Mouse (Mus musculus) CD4-positive, CD25-positive, alpha-beta regulatory T cell, adult 2 months (primary cell): ENCODE measurements around the gene Olfr493.

Experiments
- DNase-seq: peaks from one replicate; pipeline ENCODE4 v3.0.0-alpha.2; 2012; ENCODE audit warnings: low read depth, low spot score

The Olfr493 gene

DNA sequence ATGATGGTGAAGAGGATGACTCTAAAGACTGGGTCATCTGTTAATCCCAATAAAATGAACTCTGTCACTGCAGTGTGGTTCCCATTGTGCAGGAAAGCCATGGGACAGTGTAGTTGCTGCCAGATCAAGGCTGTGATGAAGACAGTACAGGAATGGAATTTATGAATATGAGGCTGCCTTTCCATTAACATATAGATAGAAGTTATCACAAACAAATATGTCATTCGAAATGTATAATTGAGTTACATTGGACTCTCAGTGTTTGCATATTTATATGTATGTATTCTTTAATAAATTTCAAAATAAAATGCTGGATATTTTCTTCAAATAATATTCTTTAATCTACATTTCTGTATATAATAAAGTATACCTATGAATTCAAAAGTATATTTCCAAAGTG, at the start of gene Olfr493:
TSS of gene Olfr493 (minus strand) at position 101 of the 400 bp plus-strand sequence.
- DNase-seq, result no peak

DNA sequence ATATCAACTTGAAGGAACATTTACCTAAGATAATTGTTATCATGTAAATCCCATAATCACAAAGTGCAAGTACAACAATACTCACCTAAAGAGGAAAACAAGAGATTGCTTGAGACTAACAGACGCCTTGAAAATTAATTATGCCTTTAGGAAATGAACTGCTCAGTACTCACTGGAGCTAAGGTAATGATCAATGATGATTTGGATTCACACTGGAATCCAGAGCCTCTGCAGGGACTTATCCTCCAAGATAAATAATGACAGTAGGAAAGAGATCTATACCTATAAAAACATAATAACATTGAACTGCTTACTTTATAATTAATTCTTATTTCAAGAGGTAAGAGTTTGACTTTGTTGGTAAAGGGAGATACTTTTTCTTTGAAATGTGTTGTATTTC, 46.1 kb upstream of the Olfr493 start, which contains the start of gene Olfr495:
TSS of gene Olfr495 (plus strand) at position 301 of the 400 bp plus-strand sequence.
- no peak for DNase-seq

DNA sequence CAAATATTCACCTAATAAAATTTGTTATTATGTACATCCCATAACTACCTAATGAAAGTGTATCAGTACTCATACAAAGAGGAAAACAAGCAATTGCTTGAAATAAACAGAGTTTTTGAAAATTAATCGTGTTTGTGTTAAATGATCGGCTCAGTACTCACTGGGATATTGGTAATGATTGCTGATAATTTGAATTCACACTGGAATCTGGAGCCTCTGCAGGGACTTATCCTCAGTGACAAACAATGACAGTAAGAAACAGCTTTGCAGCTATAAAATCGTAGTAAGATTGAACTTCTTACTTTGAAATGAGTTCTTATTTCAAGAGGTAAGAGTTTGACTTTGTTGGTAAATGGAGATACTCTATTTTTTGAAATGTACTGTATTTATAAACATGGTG, 18.3 kb upstream of the Olfr493 start, which contains the start of gene Olfr494:
TSS of gene Olfr494 (plus strand) at position 301 of the 400 bp plus-strand sequence.
- DNase-seq, result no peak

DNA sequence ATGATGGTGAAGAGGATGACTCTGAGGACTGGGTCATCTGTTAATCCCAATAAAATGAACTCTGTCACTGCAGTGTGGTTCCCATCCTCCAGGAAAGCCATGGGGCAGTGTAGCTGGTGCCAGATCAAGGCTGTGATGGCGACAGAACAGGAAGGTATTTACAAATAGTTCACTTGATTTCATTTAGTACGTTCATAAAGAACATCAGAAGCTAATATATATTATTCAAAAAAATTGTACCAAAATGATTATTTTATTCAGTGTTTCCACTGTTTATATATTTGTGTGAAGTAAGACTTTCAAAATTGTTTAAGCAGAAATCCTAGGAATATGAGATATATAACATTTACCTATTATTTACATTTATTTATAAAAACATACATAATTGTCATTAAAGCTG, 23.2 kb downstream of the Olfr493 start, which contains the start of gene Olfr492:
TSS of gene Olfr492 (minus strand) at position 101 of the 400 bp plus-strand sequence.
- no peak for DNase-seq

DNA sequence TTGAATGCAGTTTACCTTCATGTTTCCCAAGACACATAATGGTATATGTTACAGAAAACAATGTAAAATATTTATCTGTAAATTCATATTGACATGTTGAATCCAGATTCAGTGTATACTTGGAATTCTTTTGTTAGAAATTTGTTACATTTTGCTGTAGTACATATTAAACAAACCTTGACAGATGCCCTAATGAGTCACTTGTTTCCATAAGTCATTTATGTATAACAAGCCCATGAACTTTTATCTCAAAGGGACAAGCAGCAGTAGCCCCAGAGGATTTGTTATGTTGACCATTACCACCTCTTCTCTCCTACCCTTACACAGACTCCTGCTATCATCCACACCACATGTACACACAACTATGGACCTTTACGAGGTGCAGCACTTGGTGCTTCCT, 33.6 kb downstream of the Olfr493 start, which contains the start of gene Olfr491:
TSS of gene Olfr491 (plus strand) at position 301 of the 400 bp plus-strand sequence.
- no peak for DNase-seq
